Mouse (Mus musculus): ENCODE measurements around the gene Ruvbl1. TPM values are rescaled to one million over a fixed set of nuclear protein-coding genes. Genes with fewer than 3 reads are reported as not detected.

The Ruvbl1 gene
- polyA plus RNA-seq, 1 experiment from 2014 or later, result 212 TPM

DNA sequence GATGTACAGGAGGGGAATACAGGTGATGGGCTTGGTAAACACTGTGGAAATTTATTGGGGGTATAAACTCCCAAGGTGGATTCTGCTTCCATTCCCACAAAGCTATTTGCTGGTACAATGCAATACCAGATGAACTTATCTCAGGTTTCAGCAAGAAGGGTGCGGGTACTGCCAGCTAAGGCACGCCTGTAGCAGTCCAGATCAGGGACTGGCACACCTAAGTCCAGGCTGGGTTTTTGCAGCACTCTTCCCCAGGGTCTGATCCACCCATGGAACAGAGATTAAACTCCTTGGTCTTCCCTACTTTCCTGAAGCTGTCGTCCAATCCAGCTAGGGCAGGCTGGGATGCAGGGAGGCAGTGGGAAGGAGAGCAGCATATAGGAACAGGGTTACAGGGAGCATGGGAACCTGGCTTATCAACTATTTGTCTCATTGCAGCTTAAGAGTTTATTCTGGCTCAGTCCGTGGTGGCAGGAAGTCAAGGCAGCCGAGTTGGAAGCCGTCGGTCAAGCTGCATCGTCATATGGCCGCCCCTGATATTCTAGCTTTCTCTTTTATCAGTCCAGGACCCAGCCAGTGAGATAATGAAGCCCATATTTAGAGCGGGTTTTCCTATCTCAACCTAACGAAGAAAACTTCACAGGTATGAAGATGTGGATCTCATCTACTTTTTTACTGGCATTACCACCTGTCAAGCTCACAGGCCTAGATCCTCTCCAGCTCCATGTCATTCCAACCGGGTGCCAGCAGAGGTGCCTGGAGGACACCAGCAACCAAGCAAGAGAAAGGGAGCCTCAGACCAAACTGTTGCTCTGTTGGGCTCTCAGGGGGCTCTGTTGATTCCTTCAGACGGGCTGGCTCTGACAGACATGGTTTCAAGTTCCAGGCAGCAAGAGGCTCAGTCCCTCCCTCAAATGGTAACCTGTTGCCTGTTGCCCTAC, 37.1 kb downstream of the Ruvbl1 start:
- 28% methylated on average over 13 of the region's 13 CpGs for WGBS
- peak; percentile 65 for ATAC-seq (replicated peaks; ENCODE audit: low FRiP score)
- no peak overlapping the region for H3K4me3 ChIP-seq (ENCODE audit: low read depth, low read length)
- peaks cover 45% of the 10 kb centered on the region for H3K36me3 ChIP-seq (ENCODE audit: control insufficient read depth, insufficient read depth, low read length)
- peaks cover 42% of the 10 kb centered on the region for H3K4me1 ChIP-seq (replicated peaks; ENCODE audit: control insufficient read depth, insufficient read depth, low read length)
- H3K27me3 ChIP-seq (replicated peaks; ENCODE audit: control insufficient read depth, insufficient read depth, low read length), result no peaks in the 10 kb centered on the region
- peak overlapping the region; percentile 83 for H3K27ac ChIP-seq (ENCODE audit: low read depth, low read length)
- H3K9me3 ChIP-seq (ENCODE audit: control insufficient read depth, low read length), result no peaks in the 10 kb centered on the region
- H3K9ac ChIP-seq (ENCODE audit: low read depth, low read length), result peak overlapping the region; percentile 11
- peak overlapping the region; percentile 41 for H3K4me2 ChIP-seq
- DNase-seq (ENCODE audit: low spot score), result no peak

DNA sequence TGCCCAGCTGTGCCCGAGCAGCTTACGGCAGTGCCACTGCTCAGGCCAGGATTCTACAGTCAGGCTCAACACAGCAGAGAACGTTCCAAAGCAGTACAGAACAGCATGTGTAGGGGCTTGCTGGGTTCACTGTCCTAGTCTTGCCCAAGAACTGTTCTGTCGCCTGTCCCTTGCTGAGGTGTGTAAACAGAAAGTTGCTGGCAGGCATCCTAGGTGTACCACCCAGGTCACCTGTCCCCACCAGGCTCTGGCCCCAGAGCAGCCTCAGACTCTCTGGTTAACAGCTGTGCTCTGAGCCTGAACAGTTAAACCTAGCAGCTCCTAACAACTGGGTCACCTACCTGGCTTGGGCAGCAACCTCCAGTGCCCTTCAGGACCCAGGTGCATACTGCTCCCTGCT, 37.8 kb downstream of the Ruvbl1 start:
- DNase-seq (ENCODE audit: low spot score), result no peak
- no peak overlapping the region for H3K4me3 ChIP-seq (ENCODE audit: low read depth, low read length)
- peaks cover 42% of the 10 kb centered on the region for H3K4me1 ChIP-seq (replicated peaks; ENCODE audit: control insufficient read depth, insufficient read depth, low read length)
- H3K27me3 ChIP-seq (replicated peaks; ENCODE audit: control insufficient read depth, insufficient read depth, low read length), result no peaks in the 10 kb centered on the region
- peak overlapping the region; percentile 83 for H3K27ac ChIP-seq (ENCODE audit: low read depth, low read length)
- H3K4me2 ChIP-seq, result no peak overlapping the region
- WGBS, result 82% methylated on average over 4 of the region's 4 CpGs
- H3K9me3 ChIP-seq (ENCODE audit: control insufficient read depth, low read length), result no peaks in the 10 kb centered on the region
- ATAC-seq (replicated peaks; ENCODE audit: low FRiP score), result no peak
- H3K9ac ChIP-seq (ENCODE audit: low read depth, low read length), result 0 out of 2 replicates have a peak overlapping the region, but pooled peaks have one; percentile 6
- peaks cover 49% of the 10 kb centered on the region for H3K36me3 ChIP-seq (ENCODE audit: control insufficient read depth, insufficient read depth, low read length)

DNA sequence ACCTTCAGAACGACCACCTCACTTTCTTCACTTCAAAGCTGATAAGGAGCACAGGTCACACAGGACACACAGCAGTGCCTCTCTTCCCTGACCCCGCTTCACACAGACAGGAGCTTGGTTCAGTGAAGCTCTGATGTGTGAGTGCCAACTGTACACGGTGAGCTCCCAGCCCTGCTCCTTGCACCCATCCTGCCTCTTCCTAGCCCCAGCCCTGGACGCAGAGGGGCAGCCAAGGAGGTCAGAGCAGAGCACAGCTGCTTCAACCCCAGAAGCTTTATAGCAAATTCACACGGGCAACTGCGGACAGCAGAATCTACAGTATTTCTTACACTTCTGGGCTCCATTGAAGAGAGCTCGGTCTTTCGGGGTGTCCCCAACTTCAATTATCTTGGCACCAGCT, 48.8 kb downstream of the Ruvbl1 start:
- H3K4me3 ChIP-seq (ENCODE audit: low read depth, low read length), result no peak overlapping the region
- peaks cover 10% of the 10 kb centered on the region; the same call in 1 of the 2 replicates for H3K4me1 ChIP-seq (replicated peaks; ENCODE audit: control insufficient read depth, insufficient read depth, low read length)
- DNase-seq (ENCODE audit: low spot score) (no peak), ATAC-seq (replicated peaks; ENCODE audit: low FRiP score) (no peak)
- WGBS, result 81% methylated on average over 8 of the region's 8 CpGs
- H3K9ac ChIP-seq (ENCODE audit: low read depth, low read length), result no peak overlapping the region
- H3K9me3 ChIP-seq (ENCODE audit: control insufficient read depth, low read length), result no peaks in the 10 kb centered on the region
- H3K36me3 ChIP-seq (ENCODE audit: control insufficient read depth, insufficient read depth, low read length), result peaks cover 62% of the 10 kb centered on the region
- H3K27me3 ChIP-seq (replicated peaks; ENCODE audit: control insufficient read depth, insufficient read depth, low read length), result no peaks in the 10 kb centered on the region
- no peak overlapping the region for H3K27ac ChIP-seq (ENCODE audit: low read depth, low read length)
- no peak overlapping the region for H3K4me2 ChIP-seq

DNA sequence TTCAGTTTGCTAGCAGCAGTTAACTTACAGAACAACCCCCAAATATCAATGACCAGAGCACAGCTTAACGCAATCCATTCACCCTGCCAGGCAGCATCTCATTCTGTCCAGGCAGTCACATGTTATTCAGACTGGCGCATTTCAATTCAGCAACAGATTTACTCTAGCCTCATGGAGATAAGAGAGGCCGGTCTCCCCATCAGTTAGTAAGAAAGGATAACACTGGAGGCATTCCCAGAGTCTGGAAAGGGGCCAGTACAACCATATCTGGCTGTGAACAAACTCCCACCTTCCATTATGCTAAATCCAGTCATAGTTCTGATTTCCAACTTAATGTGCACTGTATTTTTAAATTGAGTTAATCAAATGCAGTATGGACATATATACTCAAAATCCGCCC, 49.3 kb downstream of the Ruvbl1 start:
- no peaks in the 10 kb centered on the region for H3K9me3 ChIP-seq (ENCODE audit: control insufficient read depth, low read length)
- no peak overlapping the region for H3K4me3 ChIP-seq (ENCODE audit: low read depth, low read length)
- H3K9ac ChIP-seq (ENCODE audit: low read depth, low read length), result no peak overlapping the region
- no peaks in the 10 kb centered on the region for H3K27me3 ChIP-seq (replicated peaks; ENCODE audit: control insufficient read depth, insufficient read depth, low read length)
- ATAC-seq (replicated peaks; ENCODE audit: low FRiP score) (no peak), DNase-seq (ENCODE audit: low spot score) (no peak)
- no peak overlapping the region for H3K4me2 ChIP-seq
- WGBS, result 81% methylated on average over 4 of the region's 4 CpGs
- H3K27ac ChIP-seq (ENCODE audit: low read depth, low read length), result no peak overlapping the region
- H3K4me1 ChIP-seq (replicated peaks; ENCODE audit: control insufficient read depth, insufficient read depth, low read length), result peaks cover 10% of the 10 kb centered on the region; the same call in 1 of the 2 replicates
- H3K36me3 ChIP-seq (ENCODE audit: control insufficient read depth, insufficient read depth, low read length), result peaks cover 59% of the 10 kb centered on the region

DNA sequence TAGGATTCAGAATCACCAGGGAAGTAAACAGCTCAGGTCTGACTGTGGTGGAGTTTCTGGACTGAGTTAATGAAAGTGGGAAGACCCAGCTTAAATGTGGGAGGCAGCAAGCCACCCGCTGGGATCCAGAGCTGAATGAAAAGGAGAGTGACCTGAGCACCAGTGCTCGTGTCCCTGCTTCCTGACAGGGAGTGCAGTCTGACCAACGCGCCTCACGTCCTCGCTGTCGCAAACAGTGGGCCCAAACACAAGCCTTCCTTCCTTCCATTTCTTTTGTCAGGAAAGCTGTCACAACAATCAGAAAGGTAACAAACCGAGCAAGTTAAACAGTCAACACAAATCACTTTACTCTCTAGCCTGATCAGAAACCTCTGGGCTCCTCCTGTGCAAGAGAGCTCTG, 50.8 kb downstream of the Ruvbl1 start:
- no peak overlapping the region for H3K4me2 ChIP-seq
- 86% methylated on average over 8 of the region's 8 CpGs for WGBS

DNA sequence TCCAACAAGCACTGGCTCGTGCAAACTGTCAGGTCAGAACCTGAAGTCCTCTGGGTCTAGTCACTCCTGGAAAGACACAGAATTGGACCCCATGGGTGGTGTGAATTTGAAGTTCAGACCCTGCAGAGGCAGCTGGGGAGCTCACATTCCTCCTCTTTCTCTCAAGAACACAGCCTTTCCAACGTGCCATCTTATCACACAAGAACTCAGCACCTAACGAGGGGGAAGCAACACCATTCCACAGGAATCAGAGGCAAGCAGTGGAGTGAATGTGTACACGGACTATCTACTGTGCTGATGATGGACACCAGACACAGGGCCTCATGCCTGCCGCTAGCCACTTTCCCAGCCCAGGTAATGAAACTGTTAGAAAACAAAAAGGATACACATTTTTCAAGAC, 51.5 kb downstream of the Ruvbl1 start:
- H3K4me2 ChIP-seq, result peak overlapping the region; percentile 87
- H3K4me3 ChIP-seq (ENCODE audit: low read depth, low read length), result peak overlapping the region; percentile 95
- H3K36me3 ChIP-seq (ENCODE audit: control insufficient read depth, insufficient read depth, low read length), result peaks cover 38% of the 10 kb centered on the region
- ATAC-seq (replicated peaks; ENCODE audit: low FRiP score), result no peak
- no peak for DNase-seq (ENCODE audit: low spot score)
- no peaks in the 10 kb centered on the region for H3K27me3 ChIP-seq (replicated peaks; ENCODE audit: control insufficient read depth, insufficient read depth, low read length)
- H3K9ac ChIP-seq (ENCODE audit: low read depth, low read length), result peak overlapping the region; percentile 98; the same call in 1 of the 2 replicates
- no peak overlapping the region for H3K27ac ChIP-seq (ENCODE audit: low read depth, low read length)
- H3K4me1 ChIP-seq (replicated peaks; ENCODE audit: control insufficient read depth, insufficient read depth, low read length), result peaks cover 10% of the 10 kb centered on the region; the same call in 1 of the 2 replicates
- 63% methylated on average over 5 of the region's 5 CpGs for WGBS
- H3K9me3 ChIP-seq (ENCODE audit: control insufficient read depth, low read length), result no peaks in the 10 kb centered on the region

More for the DNA sequence above, 50.8 kb downstream of the Ruvbl1 start:
- Histone ChIP-seq H3K9me3 (ENCODE audit: control insufficient read depth, low read length) (no peaks in the 10 kb centered on the region), H3K4me1 (replicated peaks; ENCODE audit: control insufficient read depth, insufficient read depth, low read length) (peaks cover 10% of the 10 kb centered on the region; the same call in 1 of the 2 replicates), H3K27me3 (replicated peaks; ENCODE audit: control insufficient read depth, insufficient read depth, low read length) (no peaks in the 10 kb centered on the region), H3K4me3 (ENCODE audit: low read depth, low read length) (no peak overlapping the region), H3K9ac (ENCODE audit: low read depth, low read length) (no peak overlapping the region), H3K27ac (ENCODE audit: low read depth, low read length) (no peak overlapping the region), H3K36me3 (ENCODE audit: control insufficient read depth, insufficient read depth, low read length) (peaks cover 45% of the 10 kb centered on the region)
- ATAC-seq (replicated peaks; ENCODE audit: low FRiP score) (no peak), DNase-seq (ENCODE audit: low spot score) (no peak)

GRCm38 (mm10) chr6:88517701-88518403, 52.6 kb downstream of the Ruvbl1 start:
- no peak for DNase-seq (ENCODE audit: low spot score)
- 9% methylated on average over 18 of the region's 18 CpGs for WGBS

DNA sequence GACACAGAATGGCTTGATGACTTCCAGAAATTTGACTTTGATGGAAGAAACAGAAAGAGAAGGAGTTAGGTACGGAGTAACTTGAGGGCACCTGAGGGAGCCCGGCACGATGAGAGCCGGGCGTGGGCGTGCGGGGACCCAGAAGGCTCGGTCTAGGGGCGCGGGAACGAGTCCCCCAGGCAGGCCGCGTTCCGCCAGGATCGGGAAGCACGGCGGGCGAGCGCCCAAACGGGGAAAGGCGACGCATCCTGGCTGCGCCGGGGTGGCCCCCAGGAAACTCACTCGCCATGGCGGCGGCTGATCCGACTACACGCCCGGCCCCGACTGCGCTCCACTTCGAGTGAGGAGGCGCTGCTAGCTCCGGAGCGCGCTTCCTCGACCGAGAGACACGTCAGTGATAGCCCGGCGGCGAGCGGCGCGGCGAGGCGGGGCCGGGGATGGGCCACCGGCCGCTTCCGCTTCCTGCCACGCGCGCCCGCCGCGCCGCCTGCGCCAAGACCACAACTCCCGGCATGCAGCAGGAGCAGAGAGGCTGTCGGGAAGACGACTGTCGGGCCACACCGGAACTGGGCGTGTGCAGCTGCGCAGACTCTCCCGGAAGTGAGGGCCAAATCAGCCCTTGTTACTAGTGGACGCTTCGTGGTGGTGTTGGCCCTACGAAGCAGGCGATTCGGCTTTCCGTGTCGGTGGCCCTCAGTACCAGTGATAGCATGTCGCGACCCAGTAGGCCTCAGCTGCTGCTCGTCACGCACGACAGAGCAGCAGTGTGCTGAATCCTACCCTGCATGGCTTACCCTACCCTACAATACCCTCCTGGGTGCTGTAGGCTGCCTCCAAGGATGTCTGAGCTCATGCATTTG, 53.4 kb downstream of the Ruvbl1 start, which contains the start of gene Sec61a1:
Gene Sec61a1, minus strand, starts transcription at position 502 of the 860 bp plus-strand sequence.
- Histone ChIP-seq H3K9me3 (ENCODE audit: control insufficient read depth, low read length) (no peaks in the 10 kb centered on the region), H3K4me1 (replicated peaks; ENCODE audit: control insufficient read depth, insufficient read depth, low read length) (peaks cover 10% of the 10 kb centered on the region; the same call in 1 of the 2 replicates), H3K4me2 (peak within 1 kb of the TSS; percentile 87), H3K27ac (ENCODE audit: low read depth, low read length) (peak within 1 kb of the TSS; percentile 87), H3K4me3 (ENCODE audit: low read depth, low read length) (peak within 1 kb of the TSS; percentile 95), H3K9ac (ENCODE audit: low read depth, low read length) (peak within 1 kb of the TSS; percentile 98), H3K27me3 (replicated peaks; ENCODE audit: control insufficient read depth, insufficient read depth, low read length) (no peaks in the 10 kb centered on the region), H3K36me3 (ENCODE audit: control insufficient read depth, insufficient read depth, low read length) (peaks cover 23% of the 10 kb centered on the region)
- ATAC-seq (replicated peaks; ENCODE audit: low FRiP score) (peak; percentile 97), DNase-seq (ENCODE audit: low spot score) (peak; percentile 91)
- under 1% methylated on average over 80 of the region's 80 CpGs for WGBS

More at GRCm38 (mm10) chr6:88517701-88518403, 52.6 kb downstream of the Ruvbl1 start:
- Histone ChIP-seq H3K9ac (ENCODE audit: low read depth, low read length) (peak overlapping the region; percentile 98), H3K4me3 (ENCODE audit: low read depth, low read length) (peak overlapping the region; percentile 95), H3K36me3 (ENCODE audit: control insufficient read depth, insufficient read depth, low read length) (peaks cover 26% of the 10 kb centered on the region), H3K27me3 (replicated peaks; ENCODE audit: control insufficient read depth, insufficient read depth, low read length) (no peaks in the 10 kb centered on the region), H3K9me3 (ENCODE audit: control insufficient read depth, low read length) (no peaks in the 10 kb centered on the region), H3K4me1 (replicated peaks; ENCODE audit: control insufficient read depth, insufficient read depth, low read length) (peaks cover 10% of the 10 kb centered on the region; the same call in 1 of the 2 replicates), H3K4me2 (peak overlapping the region; percentile 87), H3K27ac (ENCODE audit: low read depth, low read length) (peak overlapping the region; percentile 87)
- ATAC-seq (replicated peaks; ENCODE audit: low FRiP score), result no peak
